Mouse (Mus musculus): Measurements from ENCODE around the gene Tubgcp6. TPM values are rescaled to one million over a fixed set of nuclear protein-coding genes. Genes with fewer than 3 reads are reported as not detected.
A peak's percentile ranks its signal among the peaks of the same experiment; 100 is the strongest.

Gene Tubgcp6
- polyA plus RNA-seq, 1 experiment from 2014 or later = 17.0 TPM

DNA sequence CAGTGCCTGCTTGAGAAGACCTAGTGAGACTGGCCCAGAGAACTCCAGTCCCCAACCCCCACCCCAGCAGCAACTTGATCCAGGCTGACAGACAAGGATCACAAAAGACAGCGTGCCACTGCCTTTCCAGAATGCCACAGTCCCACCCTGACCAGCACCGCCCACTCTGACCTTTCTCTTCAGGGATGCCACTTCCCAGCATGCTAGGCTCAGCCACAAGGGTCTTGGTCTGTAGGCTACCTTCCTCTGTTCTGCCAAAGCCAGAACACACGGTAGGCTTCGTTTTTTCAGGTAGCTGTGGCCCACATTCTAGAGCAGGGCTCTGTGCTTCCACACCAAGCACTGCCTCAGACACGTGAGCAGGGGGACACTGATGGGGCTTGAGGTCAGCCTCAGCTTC lies 20.3 kb downstream of the Tubgcp6 start:
- H3K9ac ChIP-seq (ENCODE audit: low read length) = no peak overlapping the region
- ATAC-seq (no peak), DNase-seq (ENCODE audit: low spot score) (no peak)
- WGBS = 77% methylated on average over 5 of the region's 5 CpGs
- no peaks in the 10 kb centered on the region for H3K9me3 ChIP-seq (replicated peaks; ENCODE audit: control insufficient read depth, low read length)
- H3K4me2 ChIP-seq (ENCODE audit: low read length) = no peak overlapping the region
- no peaks in the 10 kb centered on the region for H3K27me3 ChIP-seq (replicated peaks; ENCODE audit: control insufficient read depth, insufficient read depth, low read length)
- H3K36me3 ChIP-seq (ENCODE audit: control insufficient read depth, insufficient read depth, low read length) = peaks cover 100% of the 10 kb centered on the region
- H3K4me3 ChIP-seq (ENCODE audit: low read depth, low read length) = no peak overlapping the region
- H3K4me1 ChIP-seq (ENCODE audit: control insufficient read depth, insufficient read depth, low read length) = no peaks in the 10 kb centered on the region
- no peak overlapping the region for H3K27ac ChIP-seq (ENCODE audit: low read depth, low read length)

DNA sequence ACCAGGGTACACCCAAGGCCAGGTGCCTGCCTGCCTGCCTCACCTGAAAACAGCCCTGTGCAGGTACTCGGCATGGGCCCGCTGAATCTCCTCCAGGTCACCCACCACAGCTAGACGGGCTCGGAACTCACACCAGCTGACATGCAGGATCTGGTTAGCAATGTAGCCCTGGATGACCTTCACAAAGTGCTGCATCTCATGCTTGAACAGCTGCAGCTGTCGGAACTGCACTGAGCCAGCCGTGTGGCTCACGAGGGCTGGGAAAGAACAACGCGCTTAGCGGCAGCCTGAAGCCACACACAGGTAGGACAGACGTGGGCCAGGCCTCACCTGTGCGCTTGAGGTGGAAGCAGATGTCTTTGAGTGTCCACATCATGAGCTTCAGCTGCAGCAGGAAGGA lies 22.1 kb downstream of the Tubgcp6 start:
- WGBS = 95% methylated on average over 12 of the region's 12 CpGs
- H3K36me3 ChIP-seq (ENCODE audit: control insufficient read depth, insufficient read depth, low read length) = peaks cover 100% of the 10 kb centered on the region

DNA sequence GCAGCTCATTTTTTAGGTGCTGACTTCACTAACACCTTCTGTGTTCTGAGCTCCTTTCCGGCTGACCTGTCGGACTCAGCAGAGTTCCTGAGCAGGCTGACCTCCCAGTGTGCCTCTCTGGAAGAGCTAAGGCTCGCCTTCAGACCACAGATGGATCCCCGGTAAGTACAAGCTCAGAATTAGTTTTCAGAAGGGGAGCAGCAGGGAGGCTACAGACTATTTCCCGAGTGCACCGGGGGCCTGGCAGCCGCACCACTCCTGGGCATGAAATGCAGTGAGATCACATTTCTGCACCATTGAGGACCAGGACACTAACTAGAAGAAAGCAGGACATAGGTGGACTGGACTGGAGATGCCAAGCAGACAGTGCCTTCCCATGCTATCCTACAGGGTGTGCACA lies 24.3 kb downstream of the Tubgcp6 start:
- Histone ChIP-seq H3K9me3 (replicated peaks; ENCODE audit: control insufficient read depth, low read length) (no peaks in the 10 kb centered on the region), H3K36me3 (ENCODE audit: control insufficient read depth, insufficient read depth, low read length) (peaks cover 100% of the 10 kb centered on the region), H3K4me1 (ENCODE audit: control insufficient read depth, insufficient read depth, low read length) (no peaks in the 10 kb centered on the region), H3K27me3 (replicated peaks; ENCODE audit: control insufficient read depth, insufficient read depth, low read length) (no peaks in the 10 kb centered on the region), H3K4me2 (ENCODE audit: low read length) (no peak overlapping the region), H3K9ac (ENCODE audit: low read length) (no peak overlapping the region), H3K27ac (ENCODE audit: low read depth, low read length) (no peak overlapping the region), H3K4me3 (ENCODE audit: low read depth, low read length) (no peak overlapping the region)
- DNase-seq (ENCODE audit: low spot score) (no peak), ATAC-seq (no peak)
- WGBS = 86% methylated on average over 7 of the region's 7 CpGs

More for the DNA sequence above, 22.1 kb downstream of the Tubgcp6 start:
- Histone ChIP-seq H3K4me2 (ENCODE audit: low read length) (no peak overlapping the region), H3K27me3 (replicated peaks; ENCODE audit: control insufficient read depth, insufficient read depth, low read length) (no peaks in the 10 kb centered on the region), H3K4me3 (ENCODE audit: low read depth, low read length) (no peak overlapping the region), H3K4me1 (ENCODE audit: control insufficient read depth, insufficient read depth, low read length) (no peaks in the 10 kb centered on the region), H3K9me3 (replicated peaks; ENCODE audit: control insufficient read depth, low read length) (no peaks in the 10 kb centered on the region), H3K9ac (ENCODE audit: low read length) (no peak overlapping the region), H3K27ac (ENCODE audit: low read depth, low read length) (no peak overlapping the region)
- DNase-seq (ENCODE audit: low spot score) (no peak), ATAC-seq (no peak)

DNA sequence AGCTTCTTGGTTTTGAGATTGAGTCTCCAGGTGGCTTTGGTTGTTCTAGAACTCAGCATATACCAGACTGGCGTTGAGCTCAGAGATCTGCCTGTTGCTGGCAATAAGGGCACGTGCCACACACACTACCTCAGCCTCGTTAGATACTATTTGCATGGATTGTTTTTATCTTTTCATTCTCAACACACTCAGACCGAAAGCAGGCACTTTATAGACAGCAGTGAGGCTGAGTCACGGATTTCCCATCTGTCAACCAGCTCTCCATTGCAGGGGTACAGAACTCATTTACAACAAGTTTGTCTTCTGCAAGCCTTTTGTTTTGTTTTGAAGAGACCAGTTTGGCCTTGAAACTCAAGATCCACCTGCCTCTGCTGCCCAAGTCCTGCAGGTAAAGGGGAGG lies 25.5 kb downstream of the Tubgcp6 start:
- no peak overlapping the region for H3K4me3 ChIP-seq (ENCODE audit: low read depth, low read length)
- no peak overlapping the region for H3K4me2 ChIP-seq (ENCODE audit: low read length)
- DNase-seq (ENCODE audit: low spot score) (no peak), ATAC-seq (no peak)
- H3K27ac ChIP-seq (ENCODE audit: low read depth, low read length) = no peak overlapping the region
- H3K4me1 ChIP-seq (ENCODE audit: control insufficient read depth, insufficient read depth, low read length) = no peaks in the 10 kb centered on the region
- no peaks in the 10 kb centered on the region for H3K9me3 ChIP-seq (replicated peaks; ENCODE audit: control insufficient read depth, low read length)
- WGBS = 77% methylated on average over 5 of the region's 5 CpGs
- H3K27me3 ChIP-seq (replicated peaks; ENCODE audit: control insufficient read depth, insufficient read depth, low read length) = no peaks in the 10 kb centered on the region
- H3K36me3 ChIP-seq (ENCODE audit: control insufficient read depth, insufficient read depth, low read length) = peaks cover 100% of the 10 kb centered on the region
- H3K9ac ChIP-seq (ENCODE audit: low read length) = no peak overlapping the region

DNA sequence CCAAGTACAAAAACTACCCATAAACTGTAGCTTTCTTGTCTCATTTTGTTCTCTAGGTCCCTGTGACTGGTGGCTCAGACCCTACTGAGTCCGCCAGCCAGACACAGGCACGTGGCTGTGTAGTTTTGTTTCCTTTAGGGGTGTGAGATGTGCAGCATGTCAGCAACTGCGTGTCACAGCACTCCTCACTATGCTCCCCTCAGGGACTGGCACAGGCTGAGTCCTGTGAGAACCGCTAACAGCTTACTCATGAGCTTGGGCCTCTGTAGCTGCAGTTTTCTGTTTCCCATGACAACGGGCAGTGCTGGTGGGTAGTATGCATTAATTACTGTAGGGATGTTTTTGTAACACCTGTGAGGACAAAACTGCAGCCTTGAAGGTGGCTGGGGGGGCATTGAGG lies 30.7 kb downstream of the Tubgcp6 start:
- Histone ChIP-seq H3K27ac (ENCODE audit: low read depth, low read length) (no peak overlapping the region), H3K4me1 (ENCODE audit: control insufficient read depth, insufficient read depth, low read length) (peaks cover 14% of the 10 kb centered on the region), H3K9ac (ENCODE audit: low read length) (no peak overlapping the region), H3K4me2 (ENCODE audit: low read length) (no peak overlapping the region), H3K4me3 (ENCODE audit: low read depth, low read length) (no peak overlapping the region), H3K27me3 (replicated peaks; ENCODE audit: control insufficient read depth, insufficient read depth, low read length) (no peaks in the 10 kb centered on the region), H3K36me3 (ENCODE audit: control insufficient read depth, insufficient read depth, low read length) (peaks cover 51% of the 10 kb centered on the region), H3K9me3 (replicated peaks; ENCODE audit: control insufficient read depth, low read length) (no peaks in the 10 kb centered on the region)
- 80% methylated on average over 5 of the region's 5 CpGs for WGBS
- DNase-seq (ENCODE audit: low spot score) (no peak), ATAC-seq (no peak)

DNA sequence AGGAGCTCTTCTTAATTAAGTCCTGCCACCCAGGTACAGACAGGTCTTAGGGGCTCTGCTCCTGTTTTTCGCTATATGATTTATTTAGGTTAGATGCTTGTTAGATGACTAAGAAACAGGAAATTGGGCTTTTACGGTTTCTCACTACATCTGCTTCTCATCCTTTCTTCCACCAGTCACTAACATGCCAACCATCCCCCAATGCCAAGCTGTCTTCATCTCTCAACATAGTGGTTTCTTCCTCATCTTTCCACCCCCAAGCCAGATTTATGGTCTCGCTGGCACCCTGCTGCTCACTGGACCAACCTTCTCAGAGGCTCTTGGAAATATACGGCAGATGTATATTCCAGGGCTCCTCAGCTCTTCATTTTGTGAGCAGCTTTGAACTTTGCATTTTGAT lies 32.2 kb downstream of the Tubgcp6 start:
- no peak for ATAC-seq

DNA sequence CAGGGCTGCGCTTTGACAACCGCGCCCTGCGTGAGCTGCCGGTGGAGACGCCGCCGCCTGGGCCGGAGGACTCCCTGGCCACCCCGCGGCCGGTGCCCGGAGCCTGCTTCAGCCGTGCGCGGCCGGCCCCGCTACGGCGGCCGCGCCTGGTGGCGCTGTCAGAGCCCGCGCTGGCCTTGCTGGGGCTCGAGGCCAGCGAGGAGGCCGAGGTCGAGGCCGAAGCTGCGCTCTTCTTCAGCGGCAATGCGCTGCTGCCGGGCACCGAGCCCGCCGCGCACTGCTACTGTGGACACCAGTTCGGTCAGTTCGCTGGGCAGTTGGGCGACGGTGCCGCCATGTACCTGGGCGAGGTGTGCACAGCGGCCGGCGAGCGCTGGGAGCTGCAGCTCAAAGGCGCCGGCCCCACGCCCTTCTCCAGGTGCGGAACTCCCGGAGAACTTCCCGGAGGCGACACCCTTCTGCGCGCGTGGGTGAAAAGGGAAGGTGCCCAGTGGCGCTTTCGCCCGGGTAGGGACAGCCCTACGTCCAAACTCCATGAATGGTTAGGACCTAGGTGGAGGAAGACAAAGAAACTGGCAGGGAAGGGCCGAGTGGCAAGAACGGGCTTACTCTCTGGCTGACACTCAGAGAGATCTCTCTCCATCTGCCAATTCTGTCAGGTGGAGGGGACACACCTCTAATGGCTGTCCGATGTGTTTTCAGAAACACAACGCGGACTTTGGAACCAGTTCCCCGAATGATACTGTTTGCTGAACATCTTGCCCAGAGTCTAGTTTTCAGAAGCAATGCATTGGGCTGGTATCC lies 33.5 kb downstream of the Tubgcp6 start:
- WGBS = 3% methylated on average over 56 of the region's 68 CpGs

More for the DNA sequence above, 32.2 kb downstream of the Tubgcp6 start:
- no peak for DNase-seq (ENCODE audit: low spot score)
- H3K9ac ChIP-seq (ENCODE audit: low read length) = no peak overlapping the region
- 93% methylated on average over 4 of the region's 4 CpGs for WGBS
- H3K4me3 ChIP-seq (ENCODE audit: low read depth, low read length) = no peak overlapping the region
- H3K9me3 ChIP-seq (replicated peaks; ENCODE audit: control insufficient read depth, low read length) = no peaks in the 10 kb centered on the region
- peaks cover 50% of the 10 kb centered on the region for H3K36me3 ChIP-seq (ENCODE audit: control insufficient read depth, insufficient read depth, low read length)
- H3K27ac ChIP-seq (ENCODE audit: low read depth, low read length) = no peak overlapping the region
- H3K4me2 ChIP-seq (ENCODE audit: low read length) = peak overlapping the region; percentile 91; the same call in 1 of the 2 replicates
- H3K4me1 ChIP-seq (ENCODE audit: control insufficient read depth, insufficient read depth, low read length) = peaks cover 14% of the 10 kb centered on the region
- no peaks in the 10 kb centered on the region for H3K27me3 ChIP-seq (replicated peaks; ENCODE audit: control insufficient read depth, insufficient read depth, low read length)

DNA sequence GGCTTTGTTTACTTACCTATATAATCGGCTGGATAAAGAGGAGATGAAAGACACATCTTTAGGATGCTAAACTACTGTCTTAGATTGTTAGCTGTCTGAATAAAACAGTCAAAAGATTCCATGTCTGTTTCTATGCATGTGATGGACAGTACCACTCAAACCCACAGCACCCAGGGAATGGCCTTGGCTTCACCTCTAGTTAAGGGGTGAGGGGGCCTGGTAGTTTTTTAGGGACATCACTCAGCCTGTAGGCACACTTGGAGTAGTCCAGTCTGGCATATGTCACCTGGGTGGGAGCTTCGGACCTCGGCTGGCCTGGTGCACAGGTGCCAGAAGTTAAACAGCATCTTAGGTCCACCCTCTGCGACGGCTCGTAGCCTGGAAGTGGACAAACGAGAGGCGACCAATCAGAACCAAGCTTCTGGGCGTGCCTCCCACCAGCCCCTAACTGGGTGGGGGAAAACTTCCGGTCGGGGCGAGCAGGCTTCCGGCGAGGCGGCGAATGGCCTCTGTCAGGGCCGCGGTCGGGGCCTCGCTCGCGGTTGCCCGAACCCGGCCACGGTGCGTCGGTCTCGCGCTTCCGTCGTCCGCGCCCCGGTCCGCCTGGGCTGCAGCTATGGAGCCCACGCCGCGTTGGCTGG lies 34.2 kb downstream of the Tubgcp6 start, which contains the start of gene Selenoo:
TSS of gene Selenoo (plus strand) at position 478 of the 641 bp plus-strand sequence.
- Histone ChIP-seq H3K9ac (ENCODE audit: low read length) (peak within 1 kb of the TSS; percentile 95), H3K9me3 (replicated peaks; ENCODE audit: control insufficient read depth, low read length) (no peaks in the 10 kb centered on the region), H3K4me1 (ENCODE audit: control insufficient read depth, insufficient read depth, low read length) (peaks cover 14% of the 10 kb centered on the region), H3K27me3 (replicated peaks; ENCODE audit: control insufficient read depth, insufficient read depth, low read length) (no peaks in the 10 kb centered on the region), H3K36me3 (ENCODE audit: control insufficient read depth, insufficient read depth, low read length) (peaks cover 50% of the 10 kb centered on the region), H3K27ac (ENCODE audit: low read depth, low read length) (peak within 1 kb of the TSS; percentile 72; the same call in 1 of the 2 replicates), H3K4me3 (ENCODE audit: low read depth, low read length) (peak within 1 kb of the TSS; percentile 97), H3K4me2 (ENCODE audit: low read length) (peak within 1 kb of the TSS; percentile 91)
- 2% methylated on average over 38 of the region's 38 CpGs for WGBS
- DNase-seq (ENCODE audit: low spot score) = peak; percentile 94
- peak; percentile 95 for ATAC-seq

More for the DNA sequence above, 33.5 kb downstream of the Tubgcp6 start:
- Histone ChIP-seq H3K4me2 (ENCODE audit: low read length) (peak overlapping the region; percentile 91), H3K36me3 (ENCODE audit: control insufficient read depth, insufficient read depth, low read length) (peaks cover 50% of the 10 kb centered on the region), H3K4me1 (ENCODE audit: control insufficient read depth, insufficient read depth, low read length) (peaks cover 14% of the 10 kb centered on the region), H3K9me3 (replicated peaks; ENCODE audit: control insufficient read depth, low read length) (no peaks in the 10 kb centered on the region), H3K9ac (ENCODE audit: low read length) (peak overlapping the region; percentile 95), H3K27me3 (replicated peaks; ENCODE audit: control insufficient read depth, insufficient read depth, low read length) (no peaks in the 10 kb centered on the region), H3K4me3 (ENCODE audit: low read depth, low read length) (peak overlapping the region; percentile 97), H3K27ac (ENCODE audit: low read depth, low read length) (peak overlapping the region; percentile 72; the same call in 1 of the 2 replicates)
- peak; percentile 63 for ATAC-seq
- DNase-seq (ENCODE audit: low spot score) = peak; percentile 12

DNA sequence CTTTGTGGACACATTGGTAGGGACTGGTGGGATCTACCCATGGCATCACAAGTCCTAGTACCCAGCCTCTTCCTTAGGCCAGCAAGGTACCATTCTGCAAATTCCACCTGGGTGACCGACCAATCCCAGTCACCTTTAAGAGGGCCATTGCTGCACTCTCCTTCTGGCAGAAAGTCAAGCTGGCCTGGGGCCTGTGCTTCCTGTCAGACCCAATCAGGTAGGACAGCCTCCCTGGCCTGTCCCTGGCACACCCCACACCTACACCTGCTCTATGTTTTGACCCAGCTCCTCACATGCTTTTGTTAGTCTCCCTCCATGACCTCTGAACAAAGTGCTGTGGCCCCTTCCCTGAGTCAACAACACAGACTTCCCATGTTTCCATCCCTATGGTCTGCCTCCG lies 38.1 kb downstream of the Tubgcp6 start:
- Histone ChIP-seq H3K27me3 (replicated peaks; ENCODE audit: control insufficient read depth, insufficient read depth, low read length) (no peaks in the 10 kb centered on the region), H3K4me3 (ENCODE audit: low read depth, low read length) (no peak overlapping the region), H3K27ac (ENCODE audit: low read depth, low read length) (no peak overlapping the region), H3K36me3 (ENCODE audit: control insufficient read depth, insufficient read depth, low read length) (peaks cover 62% of the 10 kb centered on the region), H3K9ac (ENCODE audit: low read length) (no peak overlapping the region), H3K9me3 (replicated peaks; ENCODE audit: control insufficient read depth, low read length) (no peaks in the 10 kb centered on the region), H3K4me1 (ENCODE audit: control insufficient read depth, insufficient read depth, low read length) (peaks cover 6% of the 10 kb centered on the region), H3K4me2 (ENCODE audit: low read length) (no peak overlapping the region)
- no peak for ATAC-seq
- WGBS = 93% methylated on average over 2 of the region's 2 CpGs
- no peak for DNase-seq (ENCODE audit: low spot score)

Measured in forebrain, embryonic 14.5 days (tissue).